Mouse (Mus musculus): ENCODE measurements around the gene Rbpms2.
A peak's percentile ranks its signal among the peaks of the same experiment; 100 is the strongest.

Rbpms2 gene

GRCm38 (mm10) chr9:65629025-65629766, at the start of gene Rbpms2:
Gene Rbpms2 (plus strand): TSS chr9:65629648.
- peak; percentile 91 for DNase-seq (ENCODE audit: low read depth, low spot score)

GRCm38 (mm10) chr9:65579781-65580371, 49.6 kb upstream of the Rbpms2 start, which contains the start of gene Plekho2:
Gene Plekho2 (minus strand): TSS chr9:65580040.
- DNase-seq (ENCODE audit: low read depth, low spot score) = peak; percentile 99

- peak; percentile 97 for DNase-seq (ENCODE audit: low read depth, low spot score)
Observed at GRCm38 (mm10) chr9:65580401-65581256, 48.8 kb upstream of the Rbpms2 start.

GRCm38 (mm10) chr9:65583045-65583444, 46.4 kb upstream of the Rbpms2 start:
- peak; percentile 90 for DNase-seq (ENCODE audit: low read depth, low spot score)

- peak; percentile 97 for DNase-seq (ENCODE audit: low read depth, low spot score)
Observed at GRCm38 (mm10) chr9:65586406-65587269, 42.8 kb upstream of the Rbpms2 start, which contains the start of gene Pif1. Gene Pif1 (plus strand): TSS chr9:65587160.

- DNase-seq (ENCODE audit: low read depth, low spot score) = no peak
Observed at GRCm38 (mm10) chr9:65587270-65587572, 42.2 kb upstream of the Rbpms2 start.

- DNase-seq (ENCODE audit: low read depth, low spot score) = peak; percentile 53
Observed at GRCm38 (mm10) chr9:65587573-65588358, 41.7 kb upstream of the Rbpms2 start.

GRCm38 (mm10) chr9:65589091-65589490, 40.4 kb upstream of the Rbpms2 start:
- DNase-seq (ENCODE audit: low read depth, low spot score) = no peak

GRCm38 (mm10) chr9:65592721-65593120, 36.7 kb upstream of the Rbpms2 start:
- peak; percentile 91 for DNase-seq (ENCODE audit: low read depth, low spot score)

- DNase-seq (ENCODE audit: low read depth, low spot score) = peak; percentile 99
Observed at GRCm38 (mm10) chr9:65593596-65593995, 35.9 kb upstream of the Rbpms2 start.

- peak; percentile 88 for DNase-seq (ENCODE audit: low read depth, low spot score)
Observed at GRCm38 (mm10) chr9:65598765-65599249, 30.6 kb upstream of the Rbpms2 start.

GRCm38 (mm10) chr9:65600951-65601350, 28.5 kb upstream of the Rbpms2 start:
- DNase-seq (ENCODE audit: low read depth, low spot score) = peak; percentile 89

GRCm38 (mm10) chr9:65603401-65604102, 25.9 kb upstream of the Rbpms2 start:
- peak; percentile 83 for DNase-seq (ENCODE audit: low read depth, low spot score)

- DNase-seq (ENCODE audit: low read depth, low spot score) = peak; percentile 99
Observed at GRCm38 (mm10) chr9:65605471-65606136, 23.8 kb upstream of the Rbpms2 start.

GRCm38 (mm10) chr9:65606321-65607109, 22.9 kb upstream of the Rbpms2 start:
- peak; percentile 90 for DNase-seq (ENCODE audit: low read depth, low spot score)

GRCm38 (mm10) chr9:65607120-65607519, 22.3 kb upstream of the Rbpms2 start:
- DNase-seq (ENCODE audit: low read depth, low spot score) = no peak

GRCm38 (mm10) chr9:65611969-65612486, 17.4 kb upstream of the Rbpms2 start:
- no peak for DNase-seq (ENCODE audit: low read depth, low spot score)

GRCm38 (mm10) chr9:65613098-65613497, 16.4 kb upstream of the Rbpms2 start:
- no peak for DNase-seq (ENCODE audit: low read depth, low spot score)
